Comparison of ENCODE assay signal across 27 mouse cellular contexts in the genomic region with DNA sequence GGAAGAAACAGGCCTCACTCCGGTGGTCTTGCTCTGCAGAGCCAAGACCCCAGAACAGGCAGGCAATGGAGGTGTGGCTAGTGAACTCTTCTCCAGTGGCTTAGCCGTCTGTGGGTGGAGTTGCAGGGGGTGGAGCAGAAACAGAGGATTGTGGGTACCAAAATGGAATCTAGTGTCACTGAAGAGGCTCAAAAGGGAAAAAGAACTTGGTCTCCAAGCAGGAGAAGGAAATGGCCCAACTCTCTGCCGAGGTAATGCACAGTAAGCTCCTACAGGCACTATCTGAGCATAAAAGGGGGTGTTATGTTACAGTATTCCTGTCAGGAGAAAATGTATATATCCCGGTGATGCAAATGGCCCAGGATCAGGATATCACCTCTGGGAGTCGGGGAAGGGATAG.
DNase-seq lines count a peak whose midpoint lies in the region; ATAC-seq and TF ChIP-seq lines count a peak whose summit lies in the region.
"Had no signal": no experiment of that assay in that cellular context is flagged by ENCODE, and none has a peak within 500 bp of the region (broad histone marks: within the 10 kb centered on the region; RNA-seq: fewer than 3 reads in every experiment).

No protein-coding gene starts in this region.

- TF ChIP-seq RAD21 in CH12.LX (IDR thresholded peaks at IDR 0.05; ENCODE audit: low read depth, low read length), result no peak

- H3K27me3 ChIP-seq in forebrain, embryonic 10.5 days (ENCODE audit: poor library complexity, severe bottlenecking), result peaks cover 91% of the 10 kb centered on the region
- peaks cover 4% of the 10 kb centered on the region; the same call in 1 of the 2 replicates for H3K27me3 ChIP-seq in forebrain, embryonic 11.5 days (ENCODE audit: control insufficient read depth, insufficient read depth, low read length)
- no peaks in the 10 kb centered on the region for H3K27me3 ChIP-seq in CH12.LX (replicated peaks)
- H3K27me3 ChIP-seq in embryonic facial prominence, embryonic 10.5 days (replicated peaks; ENCODE audit: low read depth, poor library complexity, severe bottlenecking), result peaks cover 21% of the 10 kb centered on the region; the same call in 1 of the 2 replicates
- H3K27me3 ChIP-seq in heart, embryonic 12.5 days (replicated peaks), result 0 out of 2 replicates have a peak, but pooled peaks cover under 1% of the 10 kb centered on the region
- no peaks in the 10 kb centered on the region for H3K27me3 ChIP-seq in intestine, embryonic 15.5 days (replicated peaks)

- WGBS in forebrain, embryonic 10.5 days, result 76% methylated on average over 5 of the region's 5 CpGs
- 80% methylated on average over 5 of the region's 5 CpGs for WGBS in forebrain, embryonic 11.5 days
- 69% methylated on average over 5 of the region's 5 CpGs for WGBS in embryonic facial prominence, embryonic 10.5 days
- 67% methylated on average over 5 of the region's 5 CpGs for WGBS in heart, embryonic 12.5 days
- WGBS in intestine, embryonic 15.5 days, result 71% methylated on average over 5 of the region's 5 CpGs

- H3K9me3 ChIP-seq in forebrain, embryonic 10.5 days, result no peaks in the 10 kb centered on the region
- H3K9me3 ChIP-seq in forebrain, embryonic 11.5 days (ENCODE audit: control insufficient read depth, low read length), result no peaks in the 10 kb centered on the region
- no peaks in the 10 kb centered on the region for H3K9me3 ChIP-seq in CH12.LX (replicated peaks; ENCODE audit: low read length)
- no peaks in the 10 kb centered on the region for H3K9me3 ChIP-seq in ES-E14 (ENCODE audit: control insufficient read depth, insufficient read depth, low read depth, low read length)
- H3K9me3 ChIP-seq in embryonic facial prominence, embryonic 10.5 days, result no peaks in the 10 kb centered on the region
- H3K9me3 ChIP-seq in heart, embryonic 12.5 days (replicated peaks), result no peaks in the 10 kb centered on the region
- H3K9me3 ChIP-seq in intestine, embryonic 15.5 days, result no peaks in the 10 kb centered on the region
- H3K9me3 ChIP-seq: embryonic facial prominence, embryonic 13.5 days; G1E; heart, embryonic 15.5 days; hindbrain, embryonic 10.5 days; hindbrain, embryonic 13.5 days had no signal

- TF ChIP-seq CTCF in CH12.LX (conservative IDR thresholded peaks at IDR 0.05 in 1 of 2, IDR thresholded peaks at IDR 0.05 in 1 of 2; ENCODE audit: low read depth in 2 of 2, low read length in 2 of 2), result no peak

- no peak for DNase-seq in forebrain, embryonic 10.5 days (ENCODE audit: extremely low spot score, low spot score)
- no peak for DNase-seq in forebrain, embryonic 11.5 days (ENCODE audit: low spot score)
- DNase-seq in CH12.LX (ENCODE audit: extremely low read depth) (peak; percentile 12), ES-E14 (ENCODE audit: low read depth, low spot score) (no peak)
- DNase-seq in embryonic facial prominence, embryonic 10.5 days (ENCODE audit: low spot score), result no peak
- DNase-seq in urinary bladder, postnatal 10 days (ENCODE audit: low spot score), result no peak
- DNase-seq: adrenal gland, postnatal 10 days; cerebellum, adult 11 months; cerebellum, adult 2 months; cerebellum, adult 9-11 months; cerebellum, postnatal 25 days; forebrain, postnatal 0 days; gastrocnemius, postnatal 14 days; heart, postnatal 10 days; heart, postnatal 36 days; kidney, adult 11 months had no signal

- H3K4me3 ChIP-seq in forebrain, embryonic 10.5 days, result no peak overlapping the region
- H3K4me3 ChIP-seq in forebrain, embryonic 11.5 days (ENCODE audit: low read depth, low read length), result no peak overlapping the region
- H3K4me3 ChIP-seq in CH12.LX (replicated peaks in 1 of 3; ENCODE audit: low read depth in 2 of 3, low read length in 2 of 3, poor library complexity in 1 of 3), result peak overlapping the region; percentile 7 to 65 (median 49)
- peak overlapping the region; percentile 48 to 72 for H3K4me3 ChIP-seq in ES-E14 (ENCODE audit: insufficient read depth in 1 of 2, low read depth in 1 of 2, low read length in 2 of 2, poor library complexity in 1 of 2, severe bottlenecking in 1 of 2)
- no peak overlapping the region for H3K4me3 ChIP-seq in embryonic facial prominence, embryonic 10.5 days
- no peak overlapping the region for H3K4me3 ChIP-seq in heart, embryonic 12.5 days
- no peak overlapping the region for H3K4me3 ChIP-seq in intestine, embryonic 15.5 days (replicated peaks)
- H3K4me3 ChIP-seq: embryonic facial prominence, embryonic 13.5 days; erythroblast, embryonic 14.5 days; gastrocnemius, adult 2 months; heart, embryonic 15.5 days; hindbrain, embryonic 10.5 days; hindbrain, embryonic 13.5 days had no signal

- no peaks in the 10 kb centered on the region for H3K79me2 ChIP-seq in CH12.LX (replicated peaks; ENCODE audit: control insufficient read depth, extremely low read depth, insufficient read depth, poor library complexity, severe bottlenecking)

- H3K9ac ChIP-seq in forebrain, embryonic 11.5 days (ENCODE audit: low read length), result no peak overlapping the region
- H3K9ac ChIP-seq in CH12.LX (ENCODE audit: insufficient read depth, low read depth), result peak overlapping the region; percentile 55; the same call in 1 of the 2 replicates
- peak overlapping the region; percentile 29; the same call in 1 of the 2 replicates for H3K9ac ChIP-seq in ES-E14 (ENCODE audit: insufficient read depth, low read depth, low read length, poor library complexity, severe bottlenecking)
- H3K9ac ChIP-seq in heart, embryonic 12.5 days, result no peak overlapping the region
- no peak overlapping the region for H3K9ac ChIP-seq in intestine, embryonic 15.5 days
- H3K9ac ChIP-seq: embryonic facial prominence, embryonic 13.5 days; forebrain, postnatal 0 days; heart, embryonic 15.5 days; hindbrain, embryonic 13.5 days had no signal

- peak overlapping the region; percentile 48; the same call in 1 of the 2 replicates for H3K27ac ChIP-seq in forebrain, embryonic 10.5 days
- H3K27ac ChIP-seq in forebrain, embryonic 11.5 days (ENCODE audit: low read depth, low read length), result no peak overlapping the region
- H3K27ac ChIP-seq in CH12.LX (ENCODE audit: insufficient read depth, low read depth) (no peak overlapping the region), ES-E14 (ENCODE audit: insufficient read depth, low read depth, low read length, poor library complexity, severe bottlenecking) (no peak overlapping the region)
- H3K27ac ChIP-seq in embryonic facial prominence, embryonic 10.5 days (replicated peaks), result peak overlapping the region; percentile 41; the same call in 1 of the 2 replicates
- H3K27ac ChIP-seq in heart, embryonic 12.5 days (ENCODE audit: poor library complexity, severe bottlenecking), result no peak overlapping the region
- no peak overlapping the region for H3K27ac ChIP-seq in intestine, embryonic 15.5 days
- H3K27ac ChIP-seq: embryonic facial prominence, embryonic 13.5 days; gastrocnemius, adult 2 months; heart, embryonic 15.5 days; hindbrain, embryonic 10.5 days; hindbrain, embryonic 13.5 days had no signal

- no peak overlapping the region for H3K4me2 ChIP-seq in forebrain, embryonic 11.5 days (ENCODE audit: low read depth, low read length, severe bottlenecking)
- peak overlapping the region; percentile 61; the same call in 1 of the 2 replicates for H3K4me2 ChIP-seq in CH12.LX (ENCODE audit: insufficient read depth, low read depth, poor library complexity, severe bottlenecking)
- H3K4me2 ChIP-seq in heart, embryonic 12.5 days, result no peak overlapping the region
- no peak overlapping the region for H3K4me2 ChIP-seq in intestine, embryonic 15.5 days (replicated peaks)
- H3K4me2 ChIP-seq: embryonic facial prominence, embryonic 13.5 days; heart, embryonic 11.5 days; heart, embryonic 15.5 days; hindbrain, embryonic 13.5 days had no signal

- no peaks in the 10 kb centered on the region for H3K36me3 ChIP-seq in forebrain, embryonic 10.5 days (replicated peaks)
- no peaks in the 10 kb centered on the region for H3K36me3 ChIP-seq in forebrain, embryonic 11.5 days (ENCODE audit: control insufficient read depth, insufficient read depth, low read length)
- H3K36me3 ChIP-seq in CH12.LX (replicated peaks in 1 of 2; ENCODE audit: control insufficient read depth in 1 of 2, insufficient read depth in 1 of 2, low read length in 1 of 2) (peaks cover 0 to 5% of the 10 kb centered on the region in 2 experiments), ES-E14 (ENCODE audit: control insufficient read depth, insufficient read depth, low read length, poor library complexity, severe bottlenecking) (peaks cover 3% of the 10 kb centered on the region; the same call in 1 of the 2 replicates)
- H3K36me3 ChIP-seq in embryonic facial prominence, embryonic 10.5 days (replicated peaks), result no peaks in the 10 kb centered on the region
- H3K36me3 ChIP-seq in heart, embryonic 12.5 days, result no peaks in the 10 kb centered on the region
- no peaks in the 10 kb centered on the region for H3K36me3 ChIP-seq in intestine, embryonic 15.5 days
- H3K36me3 ChIP-seq: embryonic facial prominence, embryonic 13.5 days; G1E; heart, embryonic 15.5 days; hindbrain, embryonic 10.5 days; hindbrain, embryonic 13.5 days had no signal

- TF ChIP-seq EP300 in CH12.LX (IDR thresholded peaks at IDR 0.05; ENCODE audit: low read length), result no peak

- in situ Hi-C loops in CH12.LX (cut with MboI; ENCODE audit: low pct_ligation_motif_present, low pct_unique_long_range_greater_than_20kb, low sequenced_read_pairs), result no loop called here
- in situ Hi-C loops in ES-E14 (cut with MboI; ENCODE audit: low sequenced_read_pairs in 2 of 2, unreplicated experiment in 2 of 2), result no loop called here

- peaks cover 66% of the 10 kb centered on the region for H3K4me1 ChIP-seq in forebrain, embryonic 10.5 days
- peaks cover 4% of the 10 kb centered on the region; the same call in 1 of the 2 replicates for H3K4me1 ChIP-seq in forebrain, embryonic 11.5 days (replicated peaks; ENCODE audit: control insufficient read depth, insufficient read depth, low read length)
- 0 out of 4 replicates have a peak, but pooled peaks cover 0 to 2% of the 10 kb centered on the region in 2 experiments for H3K4me1 ChIP-seq in CH12.LX (ENCODE audit: control insufficient read depth in 1 of 2, insufficient read depth in 2 of 2)
- H3K4me1 ChIP-seq in ES-E14 (ENCODE audit: control insufficient read depth in 2 of 2, insufficient read depth in 2 of 2, low read length in 2 of 2, poor library complexity in 1 of 2), result peaks cover 4 to 19% of the 10 kb centered on the region in 2 experiments; a peak in 3 of 4 replicates
- peaks cover 69% of the 10 kb centered on the region for H3K4me1 ChIP-seq in embryonic facial prominence, embryonic 10.5 days
- H3K4me1 ChIP-seq in heart, embryonic 12.5 days (replicated peaks), result peaks cover 12% of the 10 kb centered on the region
- peaks cover 7% of the 10 kb centered on the region; the same call in 1 of the 2 replicates for H3K4me1 ChIP-seq in intestine, embryonic 15.5 days (replicated peaks)

- dilution Hi-C loops in CH12.LX (cut with MboI; ENCODE audit: extremely low pct_ligation_motif_present, extremely low pct_unique_long_range_greater_than_20kb, low sequenced_read_pairs), result no loop called here

- ATAC-seq in forebrain, embryonic 11.5 days (replicated peaks; ENCODE audit: low FRiP score), result no peak
- no peak for ATAC-seq in heart, embryonic 12.5 days (ENCODE audit: insufficient number of reproducible peaks, low FRiP score)
- ATAC-seq in intestine, embryonic 15.5 days, result no peak
- ATAC-seq: forebrain, embryonic 14.5 days had no signal

- peak; percentile 51 for TF ChIP-seq POLR2A in CH12.LX (IDR thresholded peaks at IDR 0.05; ENCODE audit: low read depth, low read length)

TF ChIP-seq in ES-E14, 5 proteins besides CTCF, POLR2A, EP300 and RAD21 (continues in another document):
- TF ChIP-seq ZNF384 (IDR thresholded peaks at IDR 0.05; ENCODE audit: low read depth, low read length), result no peak

Comparison
In these comparisons a context has a peak if more than half of its experiments do, and no peak if none do; other contexts are left out.
1. H3K27ac ChIP-seq: peak in forebrain, embryonic 10.5 days (single experiment) and embryonic facial prominence, embryonic 10.5 days (single experiment); none in forebrain, embryonic 11.5 days (single experiment), CH12.LX (single experiment), ES-E14 (single experiment), heart, embryonic 12.5 days (single experiment) and intestine, embryonic 15.5 days (single experiment).
2. H3K4me3 ChIP-seq: peak in CH12.LX (3 of 3) and ES-E14 (2 of 2); none in forebrain, embryonic 10.5 days (single experiment), forebrain, embryonic 11.5 days (single experiment), embryonic facial prominence, embryonic 10.5 days (single experiment), heart, embryonic 12.5 days (single experiment) and intestine, embryonic 15.5 days (single experiment).
3. H3K9ac ChIP-seq: peak in CH12.LX (single experiment) and ES-E14 (single experiment); none in forebrain, embryonic 11.5 days (single experiment), heart, embryonic 12.5 days (single experiment) and intestine, embryonic 15.5 days (single experiment).